Mouse (Mus musculus) monocyte, adult 2 months (primary cell): Measurements from ENCODE around the gene Phf12.

Experiments
- DNase-seq, 2 experiments: peaks; one replicate each; pipeline ENCODE4 v3.0.0; 2022; ENCODE audit warnings: low spot score in 2 of 2, low read depth in 1 of 2

Phf12 gene

GRCm38 (mm10) chr11:77970718-77971117 is 11.8 kb upstream of the Phf12 start:
- no peak for DNase-seq

- DNase-seq, result no peak
Measured at GRCm38 (mm10) chr11:77973520-77973919, 9.0 kb upstream of the Phf12 start.

GRCm38 (mm10) chr11:77974325-77974724 is 8.2 kb upstream of the Phf12 start:
- DNase-seq, result no peak

- DNase-seq, result no peak
Measured at GRCm38 (mm10) chr11:77975873-77976272, 6.7 kb upstream of the Phf12 start.

- DNase-seq, result no peak
Measured at GRCm38 (mm10) chr11:77978161-77978560, 4.4 kb upstream of the Phf12 start.

- no peak for DNase-seq
Measured at GRCm38 (mm10) chr11:77979221-77979809, 3.2 kb upstream of the Phf12 start.

GRCm38 (mm10) chr11:77980281-77981204 is 2.0 kb upstream of the Phf12 start:
- DNase-seq, result peak in 1 of 2 experiments; percentile 34

GRCm38 (mm10) chr11:77981609-77982440 is 729 bp upstream of the Phf12 start:
- DNase-seq, result peak; percentile 87 to 96

- peak in 1 of 2 experiments; percentile 44 for DNase-seq
Measured at GRCm38 (mm10) chr11:77983191-77983936, 810 bp downstream of the Phf12 start.

GRCm38 (mm10) chr11:77983937-77984835 is 1.6 kb downstream of the Phf12 start:
- DNase-seq, result peak in 1 of 2 experiments; percentile 25

- no peak for DNase-seq
Measured at GRCm38 (mm10) chr11:77984836-77985231, 2.3 kb downstream of the Phf12 start.

- no peak for DNase-seq
Measured at GRCm38 (mm10) chr11:77985541-77986065, 3.0 kb downstream of the Phf12 start.

GRCm38 (mm10) chr11:77989071-77989690 is 6.6 kb downstream of the Phf12 start:
- DNase-seq, result no peak

- no peak for DNase-seq
Measured at GRCm38 (mm10) chr11:77995556-77995955, 13.0 kb downstream of the Phf12 start.

GRCm38 (mm10) chr11:78006446-78006845 is 23.9 kb downstream of the Phf12 start:
- DNase-seq, result no peak

GRCm38 (mm10) chr11:78019676-78020075 is 37.1 kb downstream of the Phf12 start:
- peak; percentile 21 to 34 for DNase-seq

GRCm38 (mm10) chr11:78023607-78024006 is 41.1 kb downstream of the Phf12 start:
- DNase-seq, result no peak

- no peak for DNase-seq
Measured at GRCm38 (mm10) chr11:78029240-78029639, 46.7 kb downstream of the Phf12 start.

- no peak for DNase-seq
Measured at GRCm38 (mm10) chr11:78030600-78030999, 48.0 kb downstream of the Phf12 start.
